Mouse (Mus musculus) myocyte (in vitro differentiated cells): ENCODE measurements around the gene Rhebl1. TPM values are rescaled to one million over a fixed set of nuclear protein-coding genes. Genes with fewer than 3 reads are reported as not detected.
"Not testable (repeated sequence)": the region's sequence is repeated elsewhere in the genome, so short reads cannot be mapped to it uniquely, and the experiment has no call there.

Source experiments
- H3K27me3 ChIP-seq: one replicate; pipeline ENCODE4 v1.6.1; 2011; ENCODE audit not compliant: control insufficient read depth, insufficient read depth, insufficient read length
- H3K36me3 ChIP-seq: one replicate; pipeline ENCODE4 v1.6.1; 2011; ENCODE audit not compliant: control insufficient read depth, insufficient read depth
- H3K4me2 ChIP-seq: one replicate; pipeline ENCODE4 v1.6.1; 2011; ENCODE audit warnings: low read depth, control low read depth
- H3K4me3 ChIP-seq: one replicate; pipeline ENCODE4 v1.5.1; 2011; ENCODE audit warnings: mild to moderate bottlenecking, control low read depth, moderate library complexity
- H3K79me2 ChIP-seq: one replicate; pipeline ENCODE4 v1.6.1; 2011; ENCODE audit not compliant: control insufficient read depth, insufficient read depth
- H3ac ChIP-seq: one replicate; pipeline ENCODE4 v1.6.1; 2011; ENCODE audit not compliant: control insufficient read depth, insufficient read length
- CEBPB ChIP-seq: IDR thresholded peaks from 2 replicates; pipeline ENCODE4 v1.6.1; 2011; ENCODE audit warnings: mild to moderate bottlenecking, moderate library complexity; ENCODE audit not compliant: poor library complexity, insufficient read depth, severe bottlenecking
- E2F4 ChIP-seq: IDR thresholded peaks from one replicate; pipeline ENCODE4 v1.6.1; 2011; ENCODE audit warnings: mild to moderate bottlenecking, control low read depth, moderate library complexity; ENCODE audit not compliant: insufficient read depth
- MAX ChIP-seq: IDR thresholded peaks from one replicate; pipeline ENCODE4 v1.6.1; 2011; ENCODE audit warnings: low read depth, mild to moderate bottlenecking, control low read depth
- MYOD1 ChIP-seq, 3 experiments: IDR thresholded peaks; one replicate each; pipeline ENCODE4 v1.6.1; 2011; ENCODE audit warnings: control low read depth in 2 of 3, low read depth in 2 of 3, mild to moderate bottlenecking in 2 of 3, moderate library complexity in 1 of 3; ENCODE audit not compliant: insufficient read length in 2 of 3, control insufficient read depth in 1 of 3
- MYOG ChIP-seq, 3 experiments: IDR thresholded peaks; one replicate each; pipeline ENCODE4 v1.6.1; 2011; ENCODE audit warnings: control low read depth in 2 of 3, low read depth in 2 of 3, mild to moderate bottlenecking in 2 of 3; ENCODE audit not compliant: insufficient read length in 2 of 3, control insufficient read depth in 1 of 3, insufficient read depth in 1 of 3
- POLR2A ChIP-seq: IDR thresholded peaks from one replicate; pipeline ENCODE4 v1.6.1; 2011; ENCODE audit warnings: low read depth, mild to moderate bottlenecking, control low read depth, moderate library complexity; ENCODE audit not compliant: insufficient read length
- POLR2AphosphoS2 ChIP-seq: IDR thresholded peaks from one replicate; pipeline ENCODE4 v1.6.1; 2011; ENCODE audit warnings: low read depth, control low read depth; ENCODE audit not compliant: insufficient read length
- REST ChIP-seq: IDR thresholded peaks from one replicate; pipeline ENCODE4 v1.6.1; 2011; ENCODE audit warnings: mild to moderate bottlenecking, control low read depth, moderate library complexity; ENCODE audit not compliant: insufficient read depth, insufficient read length
- SRF ChIP-seq: IDR thresholded peaks from one replicate; pipeline ENCODE4 v1.6.1; 2011; ENCODE audit warnings: low read depth; ENCODE audit not compliant: control insufficient read depth, insufficient read length
- TCF12 ChIP-seq: IDR thresholded peaks from one replicate; pipeline ENCODE4 v1.6.1; 2011; ENCODE audit warnings: mild to moderate bottlenecking, control low read depth; ENCODE audit not compliant: poor library complexity, insufficient read depth, severe bottlenecking
- USF1 ChIP-seq: IDR thresholded peaks from one replicate; pipeline ENCODE4 v1.6.1; 2011; ENCODE audit warnings: low read depth, mild to moderate bottlenecking, control low read depth, moderate library complexity
- polyA plus RNA-seq: library from polyadenylated mRNA; unstranded; fragments of >200 nt; fragmentation: generic; extraction: Trizol; gene quantifications from one replicate; pipeline ENCODE4 v1.2.1, GENCODE M21; 2012; ENCODE audit warnings: missing spikeins

Rhebl1 gene
- polyA plus RNA-seq, 1 experiment, result 7.6 TPM

DNA sequence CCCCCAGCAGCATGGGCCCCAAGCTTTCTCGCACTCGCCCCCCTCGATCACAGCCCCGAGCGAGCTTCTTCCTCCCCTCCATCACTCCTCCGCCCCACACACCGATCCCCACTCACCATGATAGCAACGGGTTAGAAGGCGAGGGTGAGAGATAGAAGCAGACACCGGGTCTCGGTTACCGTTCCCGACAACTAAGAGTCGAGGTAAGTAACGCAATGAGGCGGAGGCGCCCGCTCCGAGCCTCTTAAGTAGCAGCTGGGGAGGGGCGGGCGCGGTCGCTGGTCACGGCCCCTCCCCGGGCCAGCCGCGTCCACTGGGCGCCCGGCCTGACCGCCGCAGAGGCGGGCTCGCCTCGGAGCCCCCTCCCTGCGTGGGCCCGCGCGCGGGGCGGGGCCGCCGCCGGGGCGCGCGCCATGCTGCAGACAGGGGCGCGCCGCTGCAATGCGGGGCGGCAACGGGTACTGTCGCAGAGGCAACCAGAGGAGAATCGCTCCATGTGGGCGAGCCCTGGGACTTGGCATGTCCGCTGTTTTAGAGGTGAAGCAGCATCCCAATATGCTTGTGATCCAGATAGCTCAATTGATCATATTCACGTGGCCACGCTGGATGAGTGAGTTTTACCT lies 40.0 kb upstream of the Rhebl1 start, which contains the start of gene Tuba1b:
Tuba1b (minus strand) TSS at position 349 of the 623 bp plus-strand sequence.
- Histone ChIP-seq H3ac (peak within 1 kb of the TSS; percentile 36), H3K36me3 (peaks cover 18% of the 10 kb centered on the region), H3K4me2 (peak within 1 kb of the TSS; percentile 87), H3K4me3 (peak within 1 kb of the TSS; percentile 96), H3K27me3 (no peaks in the 10 kb centered on the region), H3K79me2 (peaks cover 27% of the 10 kb centered on the region)
- TF ChIP-seq REST (no peak), POLR2A (peak; percentile 85), MYOD1 (IDR thresholded peaks at IDR 0.05; ENCODE audit: control insufficient read depth in 1 of 3, insufficient read length in 2 of 3, low read depth in 2 of 3) (peak in 1 of 3 experiments; percentile 30), MAX (peak; percentile 33), SRF (no peak), E2F4 (peak; percentile 30), TCF12 (no peak), MYOG (IDR thresholded peaks at IDR 0.05; ENCODE audit: control insufficient read depth in 1 of 3, insufficient read depth in 1 of 3, insufficient read length in 2 of 3, low read depth in 2 of 3) (peak in 1 of 3 experiments; percentile 66), USF1 (no peak), POLR2AphosphoS2 (peak; percentile 94)

GRCm38 (mm10) chr15:98933833-98934216 lies 39.5 kb upstream of the Rhebl1 start:
- Histone ChIP-seq H3K4me2 (peak overlapping the region; percentile 87), H3K79me2 (peaks cover 27% of the 10 kb centered on the region), H3K36me3 (peaks cover 18% of the 10 kb centered on the region), H3ac (peak overlapping the region; percentile 36), H3K27me3 (no peaks in the 10 kb centered on the region), H3K4me3 (peak overlapping the region; percentile 96)
- peak; percentile 89 for TF ChIP-seq POLR2AphosphoS2
- TF ChIP-seq CEBPB, result no peak
- TF ChIP-seq SRF, result peak; percentile 40
- peak in 1 of 3 experiments; percentile 29 for TF ChIP-seq MYOG (IDR thresholded peaks at IDR 0.05; ENCODE audit: control insufficient read depth in 1 of 3, insufficient read depth in 1 of 3, insufficient read length in 2 of 3, low read depth in 2 of 3)
- peak; percentile 86 for TF ChIP-seq E2F4
- TF ChIP-seq TCF12, result no peak
- peak in 1 of 3 experiments; percentile 34 for TF ChIP-seq MYOD1 (IDR thresholded peaks at IDR 0.05; ENCODE audit: control insufficient read depth in 1 of 3, insufficient read length in 2 of 3, low read depth in 2 of 3)
- TF ChIP-seq POLR2A, result peak; percentile 73
- no peak for TF ChIP-seq REST
- peak; percentile 19 for TF ChIP-seq MAX

GRCm38 (mm10) chr15:98933004-98933671 lies 38.8 kb upstream of the Rhebl1 start:
- Histone ChIP-seq H3K4me3 (peak overlapping the region; percentile 96), H3K36me3 (peaks cover 18% of the 10 kb centered on the region), H3ac (peak overlapping the region; percentile 36), H3K4me2 (peak overlapping the region; percentile 87), H3K79me2 (peaks cover 27% of the 10 kb centered on the region)
- H3K27me3 ChIP-seq, result not testable (repeated sequence)
- TF ChIP-seq POLR2AphosphoS2 (peak; percentile 93), MAX (peak; percentile 45), USF1 (peak; percentile 60)

DNA sequence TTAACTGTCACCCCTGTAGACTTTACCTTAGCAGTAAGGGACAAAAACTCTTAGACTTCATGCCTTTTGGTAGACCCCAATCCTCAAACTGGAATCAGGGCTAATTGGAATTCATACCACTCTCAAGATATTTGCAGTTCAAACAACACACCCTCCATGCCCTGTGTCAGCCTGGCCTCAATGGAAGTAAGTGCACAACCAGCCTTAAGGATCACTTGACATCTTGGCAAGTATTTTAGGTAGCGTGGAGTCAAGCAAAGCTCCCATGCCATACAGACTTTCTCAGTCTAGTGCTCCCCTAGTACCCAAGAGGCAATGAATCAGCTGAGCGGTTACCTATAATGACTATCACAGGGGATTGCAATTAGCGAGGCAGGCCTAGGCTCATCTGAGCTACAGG lies 36.7 kb upstream of the Rhebl1 start:
- Histone ChIP-seq H3K36me3 (peaks cover 18% of the 10 kb centered on the region), H3ac (no peak overlapping the region), H3K4me2 (peak overlapping the region; percentile 74), H3K27me3 (no peaks in the 10 kb centered on the region), H3K4me3 (no peak overlapping the region), H3K79me2 (peaks cover 27% of the 10 kb centered on the region)
- TF ChIP-seq REST (no peak), CEBPB (no peak), POLR2AphosphoS2 (peak; percentile 92), MAX (no peak), POLR2A (peak; percentile 53)

DNA sequence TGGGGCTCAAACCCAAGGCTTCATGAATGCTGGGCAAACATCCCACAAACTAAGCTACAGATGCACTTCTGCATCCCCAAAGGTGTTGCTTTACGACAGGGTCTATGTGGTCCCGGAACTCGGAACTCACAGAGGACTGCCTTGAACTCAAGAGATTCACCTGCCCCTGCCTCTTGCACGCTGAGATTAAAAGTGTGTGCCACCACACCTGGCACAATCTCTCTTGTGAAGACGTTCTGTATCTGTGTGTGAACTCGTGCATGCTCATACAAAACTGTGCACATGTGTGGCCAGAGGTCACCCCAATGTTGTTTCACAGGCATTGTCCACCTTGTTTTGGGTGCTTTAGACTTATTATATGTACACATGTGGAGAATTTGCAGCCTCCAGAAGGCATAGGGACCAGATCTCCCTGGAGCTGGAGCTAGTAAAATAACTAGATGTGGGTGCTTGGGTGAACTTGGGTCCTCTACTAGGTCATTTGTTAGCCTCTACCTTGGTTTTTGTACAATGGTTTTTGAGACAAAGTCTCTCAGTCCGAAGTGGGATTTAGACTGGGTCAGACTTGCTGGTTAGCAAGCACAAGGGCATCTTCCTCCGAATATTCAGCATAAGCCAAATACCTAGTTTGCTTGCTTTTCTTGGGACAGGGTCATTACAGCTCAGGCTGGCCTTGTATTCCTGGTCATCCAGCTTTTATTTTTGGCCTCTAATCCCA lies 35.8 kb upstream of the Rhebl1 start:
- TF ChIP-seq POLR2A (peak; percentile 80), POLR2AphosphoS2 (peak; percentile 97), MAX (no peak)
- H3K79me2 ChIP-seq, result peaks cover 27% of the 10 kb centered on the region
- H3K4me3 ChIP-seq, result no peak overlapping the region
- H3K4me2 ChIP-seq, result peak overlapping the region; percentile 74
- H3ac ChIP-seq, result no peak overlapping the region
- H3K27me3 ChIP-seq, result no peaks in the 10 kb centered on the region
- H3K36me3 ChIP-seq, result peaks cover 18% of the 10 kb centered on the region
